Mouse (Mus musculus) heart, adult 2 months (tissue): ENCODE data around the gene Myo1c.

Experiments used
- CTCF ChIP-seq: fragments of 200-600 bp; IDR thresholded peaks from 2 replicates; pipeline ENCODE4 v1.8.1; 2022; ENCODE audit warnings: antibody characterized with exemption, mild to moderate bottlenecking, moderate library complexity
- POLR2A ChIP-seq: fragments of 200-500 bp; IDR thresholded peaks from 2 replicates; pipeline ENCODE4 v1.6.1; 2011; ENCODE audit warnings: mild to moderate bottlenecking, low read depth, low read length, control low read depth; ENCODE audit not compliant: insufficient read depth

- TF ChIP-seq CTCF (no peak), POLR2A (no peak)
These were observed 45.0 kb upstream of the Myo1c start for GRCm38 (mm10) chr11:75605318-75605717.
